Mouse (Mus musculus): ENCODE results near the gene Vil1.

GRCm38 (mm10) chr1:74394858-74395257 is 14.3 kb upstream of the Vil1 start:
- no peak for TF ChIP-seq ZNF384 (IDR thresholded peaks at IDR 0.05; ENCODE audit: low read depth, low read length)
- no peak for TF ChIP-seq ZC3H11A (IDR thresholded peaks at IDR 0.05; ENCODE audit: borderline replicate concordance, low read depth, low read length)
- no peak for TF ChIP-seq HCFC1 (IDR thresholded peaks at IDR 0.05; ENCODE audit: borderline replicate concordance, insufficient read depth, low read length)
- TF ChIP-seq CHD2 (IDR thresholded peaks at IDR 0.05; ENCODE audit: low read depth, low read length): no peak
- no peak for TF ChIP-seq MAFK (IDR thresholded peaks at IDR 0.05; ENCODE audit: insufficient read depth, low read depth, low read length)

All from ES-E14 (cell line).